Mouse (Mus musculus) kidney, embryonic 15.5 days (tissue): Measurements from ENCODE around the gene Gm11437. TPM values are rescaled to one million over a fixed set of nuclear protein-coding genes. Genes with fewer than 3 reads are reported as not detected.
A peak's percentile ranks its signal among the peaks of the same experiment; 100 is the strongest.

ENCODE experiments used
- ATAC-seq: fragments of 200-750 bp; cut with Nextera tagmentation; replicated peaks from 2 replicates; pipeline ENCODE4 v1.8.0; 2017; ENCODE audit warnings: moderate TSS enrichment; ENCODE audit not compliant: low FRiP score
- H3K27ac ChIP-seq: fragments of 300-500 bp; sonication (generic); 2 replicates; pipeline ENCODE4 v1.5.1; 2015; ENCODE audit warnings: mild to moderate bottlenecking, inconsistent platforms
- H3K27me3 ChIP-seq: fragments of 300-500 bp; sonication (generic); 2 replicates; pipeline ENCODE4 v1.6.1; 2015; ENCODE audit warnings: inconsistent platforms
- H3K36me3 ChIP-seq: fragments of 300-500 bp; sonication (generic); 2 replicates; pipeline ENCODE4 v1.6.1; 2015; ENCODE audit warnings: inconsistent platforms
- H3K4me1 ChIP-seq: fragments of 300-500 bp; sonication (generic); 2 replicates; pipeline ENCODE4 v1.6.1; 2015; ENCODE audit warnings: inconsistent platforms
- H3K4me2 ChIP-seq: fragments of 300-500 bp; sonication (generic); 2 replicates; pipeline ENCODE4 v1.6.1; 2015; ENCODE audit warnings: moderate library complexity, mild to moderate bottlenecking, inconsistent platforms
- H3K4me3 ChIP-seq: fragments of 300-500 bp; sonication (generic); replicated peaks from 2 replicates; pipeline ENCODE4 v1.5.1; 2015; ENCODE audit warnings: mild to moderate bottlenecking, inconsistent platforms
- H3K9ac ChIP-seq: fragments of 300-500 bp; sonication (generic); 2 replicates; pipeline ENCODE4 v1.6.1; 2015; ENCODE audit warnings: mild to moderate bottlenecking, inconsistent platforms
- H3K9me3 ChIP-seq: fragments of 300-500 bp; sonication (generic); replicated peaks from 2 replicates; pipeline ENCODE4 v1.6.1; 2016; ENCODE audit warnings: inconsistent platforms
- WGBS: fragments of 180-500 bp; shearing (Covaris S2); methylation state at CpG from one replicate; pipeline ENCODE4 v1.1.7; 2015; ENCODE audit warnings: mixed read lengths; 5-methylcytosine and 5-hydroxymethylcytosine counted together
- polyA plus RNA-seq: library from polyadenylated mRNA; unstranded; fragments of >200 nt; fragmentation: Nextera tagmentation; extraction: Ambion mirVana; gene quantifications from 2 replicates; pipeline ENCODE4 v1.2.1, GENCODE M21; 2015

Gene Gm11437
- polyA plus RNA-seq, 1 experiment from 2014 or later, result 0.12 TPM

- Histone ChIP-seq H3K4me1 (peaks cover 19% of the 10 kb centered on the region), H3K9me3 (no peaks in the 10 kb centered on the region), H3K36me3 (no peaks in the 10 kb centered on the region; the same call in 1 of the 2 replicates), H3K27ac (peak overlapping the region; percentile 92), H3K27me3 (no peaks in the 10 kb centered on the region), H3K9ac (no peak overlapping the region), H3K4me3 (peak overlapping the region; percentile 80), H3K4me2 (peak overlapping the region; percentile 85)
- 35% methylated on average over 4 of the region's 4 CpGs for WGBS
- no peak for ATAC-seq
These were observed 11.3 kb upstream of the Gm11437 start for GRCm38 (mm10) chr11:84178571-84178970.

DNA sequence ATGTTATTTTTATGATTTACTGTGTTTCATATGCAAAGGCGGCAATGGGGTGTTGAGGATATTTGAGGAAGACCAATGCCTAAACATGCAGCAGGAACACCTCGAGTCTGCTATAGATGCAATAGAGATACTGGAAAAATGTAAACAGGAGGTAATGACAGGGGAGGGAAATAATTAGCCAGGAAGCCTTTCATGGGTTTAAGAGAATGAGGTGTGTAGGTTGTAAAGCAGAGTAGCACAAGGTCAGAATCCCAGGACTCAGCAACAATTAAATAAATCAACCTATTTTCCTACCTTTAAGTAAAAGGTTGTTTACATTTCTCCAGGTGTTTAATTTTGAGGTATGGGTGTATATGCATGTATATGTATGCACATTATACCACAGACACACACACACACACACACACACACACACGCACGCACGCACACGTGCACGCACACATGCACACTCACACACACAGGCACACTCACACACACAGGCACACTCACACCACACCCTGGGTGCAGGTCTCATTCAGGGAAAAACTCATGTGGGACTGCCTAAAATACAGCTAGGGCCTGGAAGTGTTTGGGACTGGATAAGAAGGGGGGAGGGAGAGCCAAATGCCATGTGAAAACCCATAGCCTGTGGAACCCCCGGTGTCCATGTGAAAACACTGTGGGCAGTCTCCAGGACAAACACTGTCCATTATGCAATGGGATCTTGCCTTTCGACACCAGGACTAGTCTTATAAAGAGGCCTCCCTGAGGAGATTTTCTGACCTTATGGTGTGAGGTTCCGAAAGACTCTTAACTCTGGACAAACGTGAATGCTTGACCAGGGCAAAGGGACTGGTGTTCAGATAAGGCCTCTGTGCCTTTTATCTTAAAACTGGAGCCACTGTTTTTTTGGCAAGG, 5.5 kb upstream of the Gm11437 start:
- no peak overlapping the region for H3K4me3 ChIP-seq
- no peak overlapping the region for H3K4me2 ChIP-seq
- H3K9me3 ChIP-seq, result no peaks in the 10 kb centered on the region
- H3K27me3 ChIP-seq, result no peaks in the 10 kb centered on the region
- WGBS, result 74% methylated on average over 11 of the region's 11 CpGs
- ATAC-seq, result no peak
- H3K4me1 ChIP-seq, result no peaks in the 10 kb centered on the region
- H3K27ac ChIP-seq, result no peak overlapping the region
- no peaks in the 10 kb centered on the region for H3K36me3 ChIP-seq
- H3K9ac ChIP-seq, result no peak overlapping the region

DNA sequence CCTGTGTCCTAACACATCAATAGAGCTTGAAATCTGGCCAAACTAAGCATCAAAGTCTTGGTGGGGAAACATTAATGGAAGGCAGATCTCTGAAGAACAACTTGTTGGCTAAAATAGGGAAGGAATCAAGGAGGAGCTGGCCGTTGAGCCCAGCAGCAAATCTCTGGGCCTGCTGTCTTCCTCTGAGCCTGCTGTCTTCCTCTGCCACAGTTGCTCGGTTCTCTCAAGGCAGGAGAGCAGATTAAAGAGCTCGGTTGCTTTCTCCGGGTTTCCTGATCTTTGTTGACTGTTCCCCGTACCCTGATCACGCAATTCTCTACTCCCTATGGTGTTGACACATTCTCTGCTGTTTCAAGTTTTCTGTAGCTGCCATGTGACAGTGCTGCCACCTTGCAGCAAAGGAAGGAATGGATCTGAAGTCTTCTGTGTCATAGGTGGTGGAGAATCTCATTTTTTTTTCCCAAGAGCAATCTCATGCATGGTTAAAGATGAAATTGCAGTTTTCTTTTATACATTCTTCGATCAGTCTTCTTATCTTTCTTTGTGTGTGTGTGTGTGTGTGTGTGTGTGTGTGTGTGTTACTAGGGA, 1.5 kb upstream of the Gm11437 start:
- H3K9me3 ChIP-seq, result no peaks in the 10 kb centered on the region
- H3K27me3 ChIP-seq, result no peaks in the 10 kb centered on the region
- no peak overlapping the region for H3K27ac ChIP-seq
- ATAC-seq, result no peak
- 36% methylated on average over 7 of the region's 7 CpGs for WGBS
- H3K4me3 ChIP-seq, result no peak overlapping the region
- 0 out of 2 replicates have a peak overlapping the region, but pooled peaks have one; percentile 23 for H3K4me2 ChIP-seq
- H3K9ac ChIP-seq, result no peak overlapping the region
- H3K36me3 ChIP-seq, result no peaks in the 10 kb centered on the region
- no peaks in the 10 kb centered on the region for H3K4me1 ChIP-seq

DNA sequence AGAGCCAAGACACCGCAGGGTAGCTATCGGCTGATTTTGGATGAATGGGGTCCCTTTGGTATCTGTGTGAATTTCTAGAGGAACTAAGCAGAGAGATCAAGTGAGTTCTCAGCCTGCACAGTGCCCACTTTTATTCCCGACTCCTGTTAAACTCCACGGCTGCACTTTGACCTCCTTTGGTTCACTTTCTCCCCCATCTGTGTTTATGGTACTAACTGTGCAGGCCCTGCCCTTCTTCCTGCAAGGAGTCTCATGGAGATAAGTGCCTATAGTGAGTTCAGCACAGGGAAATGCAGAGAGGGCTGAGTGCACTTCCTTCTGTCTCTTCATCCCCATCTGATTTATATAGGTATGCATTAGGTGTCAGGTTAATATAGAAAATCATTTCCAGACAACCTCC, 2.7 kb downstream of the Gm11437 start:
- no peaks in the 10 kb centered on the region for H3K36me3 ChIP-seq
- ATAC-seq, result no peak
- 61% methylated on average over 4 of the region's 4 CpGs for WGBS
- H3K27me3 ChIP-seq, result no peaks in the 10 kb centered on the region
- H3K4me1 ChIP-seq, result no peaks in the 10 kb centered on the region
- H3K9ac ChIP-seq, result no peak overlapping the region
- no peak overlapping the region for H3K27ac ChIP-seq
- H3K9me3 ChIP-seq, result no peaks in the 10 kb centered on the region
- H3K4me3 ChIP-seq, result no peak overlapping the region
- no peak overlapping the region for H3K4me2 ChIP-seq

- WGBS, result 78% methylated on average over 6 of the region's 6 CpGs
- Histone ChIP-seq H3K4me3 (no peak overlapping the region), H3K9me3 (no peaks in the 10 kb centered on the region), H3K4me2 (no peak overlapping the region), H3K4me1 (no peaks in the 10 kb centered on the region), H3K36me3 (no peaks in the 10 kb centered on the region), H3K9ac (no peak overlapping the region), H3K27ac (no peak overlapping the region), H3K27me3 (no peaks in the 10 kb centered on the region)
- ATAC-seq, result no peak
These were observed 3.2 kb downstream of the Gm11437 start for GRCm38 (mm10) chr11:84164123-84164522.

DNA sequence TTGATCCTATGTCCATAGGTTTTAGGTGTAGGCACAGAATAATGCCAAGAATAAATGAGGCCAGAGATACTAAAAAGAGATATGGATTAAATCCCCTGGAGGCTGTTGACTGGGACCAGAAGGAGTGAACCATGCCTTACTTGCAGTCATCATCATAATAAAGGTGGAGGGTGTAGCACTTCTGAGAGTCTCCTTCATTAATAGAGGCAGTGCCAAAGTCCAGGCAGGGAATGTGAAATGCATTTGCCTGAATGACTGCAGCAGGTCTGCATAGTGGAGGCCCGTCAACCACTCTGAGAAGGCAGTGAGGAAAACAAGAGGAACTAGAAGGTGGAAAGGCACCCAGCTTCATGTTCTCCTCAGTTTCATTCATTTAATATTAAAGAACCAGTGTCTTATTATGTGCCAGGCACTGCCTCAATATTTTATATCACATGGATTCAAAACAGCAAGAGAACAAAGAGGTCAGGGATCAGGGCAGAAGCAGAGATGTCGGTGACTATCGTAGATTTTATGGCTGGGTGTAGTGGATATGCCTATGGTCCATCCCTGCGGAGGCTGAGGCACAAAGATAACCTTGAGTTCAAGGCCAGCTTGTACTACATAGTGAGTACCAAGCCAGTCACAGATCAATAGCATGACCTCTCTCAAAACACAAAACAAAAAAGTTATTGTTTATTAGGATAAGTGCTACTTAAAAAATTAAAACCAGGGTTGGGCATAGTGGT, 10.6 kb downstream of the Gm11437 start:
- Histone ChIP-seq H3K9me3 (no peaks in the 10 kb centered on the region), H3K27me3 (no peaks in the 10 kb centered on the region), H3K9ac (no peak overlapping the region), H3K4me1 (no peaks in the 10 kb centered on the region), H3K4me2 (no peak overlapping the region), H3K27ac (no peak overlapping the region), H3K4me3 (no peak overlapping the region), H3K36me3 (no peaks in the 10 kb centered on the region)
- no peak for ATAC-seq
- WGBS, result 83% methylated on average over 4 of the region's 4 CpGs

- no peaks in the 10 kb centered on the region for H3K9me3 ChIP-seq
- WGBS, result 66% methylated on average over 2 of the region's 2 CpGs
- no peak overlapping the region for H3K4me2 ChIP-seq
- no peak overlapping the region for H3K27ac ChIP-seq
- no peaks in the 10 kb centered on the region for H3K27me3 ChIP-seq
- H3K36me3 ChIP-seq, result no peaks in the 10 kb centered on the region
- H3K4me1 ChIP-seq, result no peaks in the 10 kb centered on the region
- ATAC-seq, result no peak
- H3K4me3 ChIP-seq, result no peak overlapping the region
- H3K9ac ChIP-seq, result no peak overlapping the region
These were observed 16.4 kb downstream of the Gm11437 start for GRCm38 (mm10) chr11:84150884-84151283.

- Histone ChIP-seq H3K36me3 (no peaks in the 10 kb centered on the region), H3K4me1 (no peaks in the 10 kb centered on the region), H3K4me3 (no peak overlapping the region), H3K4me2 (no peak overlapping the region), H3K27ac (no peak overlapping the region), H3K9me3 (no peaks in the 10 kb centered on the region), H3K27me3 (no peaks in the 10 kb centered on the region), H3K9ac (no peak overlapping the region)
- no peak for ATAC-seq
- 75% methylated on average over 3 of the region's 3 CpGs for WGBS
These were observed 21.2 kb downstream of the Gm11437 start for GRCm38 (mm10) chr11:84146081-84146480.

DNA sequence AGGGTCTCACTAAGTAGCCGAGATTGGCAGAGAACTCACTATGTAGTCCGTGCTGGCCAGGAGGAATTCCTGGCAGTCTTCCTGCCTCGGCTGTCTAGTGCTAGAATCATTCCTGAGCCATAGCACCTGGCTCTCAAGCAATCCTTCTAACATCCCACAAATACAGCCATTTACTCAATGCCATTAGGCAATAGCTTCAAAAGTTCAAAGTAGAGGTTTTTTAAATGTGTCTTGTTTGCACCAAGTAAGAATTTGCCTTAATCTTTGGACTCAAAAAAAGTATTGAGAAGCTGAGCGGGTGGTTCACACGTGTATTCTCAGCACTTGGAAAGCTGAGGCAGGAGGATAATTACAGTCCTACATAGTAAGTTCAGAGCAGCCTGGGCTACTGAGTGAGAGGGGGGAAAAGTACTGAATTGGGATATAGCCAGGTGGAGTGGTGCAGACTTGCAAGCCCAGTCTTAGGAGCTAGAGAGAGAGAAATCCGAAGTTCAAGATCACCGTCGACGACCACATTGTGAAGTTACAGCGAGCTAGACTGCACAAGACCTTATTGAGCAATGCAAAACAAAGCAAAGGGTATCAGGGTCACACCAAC, 22.0 kb downstream of the Gm11437 start:
- Histone ChIP-seq H3K36me3 (no peaks in the 10 kb centered on the region), H3K27ac (no peak overlapping the region), H3K9ac (no peak overlapping the region), H3K4me3 (no peak overlapping the region), H3K9me3 (no peaks in the 10 kb centered on the region), H3K4me1 (no peaks in the 10 kb centered on the region), H3K4me2 (no peak overlapping the region), H3K27me3 (no peaks in the 10 kb centered on the region)
- WGBS, result 73% methylated on average over 10 of the region's 10 CpGs
- no peak for ATAC-seq

DNA sequence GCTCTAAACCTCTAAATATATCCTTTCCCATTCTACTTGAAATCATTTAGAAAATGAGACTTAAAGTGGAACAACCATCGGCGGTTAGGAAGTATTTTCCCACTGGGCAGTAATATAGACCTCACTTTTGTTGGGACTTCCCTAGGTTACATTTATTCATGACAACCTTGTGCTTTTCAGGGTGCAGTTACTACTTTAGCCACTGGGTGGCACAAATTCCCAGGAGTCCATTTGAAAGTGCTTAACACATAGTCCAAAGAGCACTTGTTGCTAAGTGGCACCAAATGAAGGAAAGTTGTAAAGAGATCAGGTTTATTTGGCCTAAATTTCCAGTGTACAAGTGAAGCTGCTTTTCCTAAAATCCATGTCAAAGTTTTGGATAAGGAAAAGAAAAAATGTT, 25.5 kb downstream of the Gm11437 start:
- H3K27me3 ChIP-seq, result no peaks in the 10 kb centered on the region
- WGBS, result 55% methylated on average over 2 of the region's 2 CpGs
- no peaks in the 10 kb centered on the region for H3K36me3 ChIP-seq
- H3K9me3 ChIP-seq, result no peaks in the 10 kb centered on the region
- no peak overlapping the region for H3K9ac ChIP-seq
- no peak for ATAC-seq
- no peak overlapping the region for H3K4me2 ChIP-seq
- no peak overlapping the region for H3K4me3 ChIP-seq
- no peaks in the 10 kb centered on the region for H3K4me1 ChIP-seq
- no peak overlapping the region for H3K27ac ChIP-seq

DNA sequence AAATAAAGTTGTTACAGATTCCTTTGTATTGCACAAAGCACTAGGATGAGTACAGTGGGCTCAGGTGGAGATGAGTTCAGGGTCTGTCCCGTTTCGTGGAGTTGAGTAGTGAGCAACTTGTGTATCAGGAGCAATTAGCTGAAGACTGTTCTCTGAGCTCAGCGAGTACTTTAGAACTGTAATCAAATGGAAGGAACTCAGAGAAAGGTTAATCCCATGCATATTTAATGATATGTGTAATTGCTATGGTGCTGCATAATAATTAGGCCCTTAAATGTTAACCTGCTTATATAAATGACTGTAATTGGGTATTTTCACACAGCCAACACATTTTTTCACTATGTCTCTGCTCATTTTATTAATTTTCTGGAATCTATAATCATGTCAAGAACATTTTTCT, 30.8 kb downstream of the Gm11437 start:
- no peaks in the 10 kb centered on the region for H3K27me3 ChIP-seq
- H3K27ac ChIP-seq, result no peak overlapping the region
- H3K4me2 ChIP-seq, result no peak overlapping the region
- H3K9ac ChIP-seq, result no peak overlapping the region
- WGBS, result 78% methylated on average over 3 of the region's 3 CpGs
- no peak overlapping the region for H3K4me3 ChIP-seq
- no peaks in the 10 kb centered on the region for H3K4me1 ChIP-seq
- no peaks in the 10 kb centered on the region for H3K9me3 ChIP-seq
- ATAC-seq, result no peak
- H3K36me3 ChIP-seq, result no peaks in the 10 kb centered on the region

DNA sequence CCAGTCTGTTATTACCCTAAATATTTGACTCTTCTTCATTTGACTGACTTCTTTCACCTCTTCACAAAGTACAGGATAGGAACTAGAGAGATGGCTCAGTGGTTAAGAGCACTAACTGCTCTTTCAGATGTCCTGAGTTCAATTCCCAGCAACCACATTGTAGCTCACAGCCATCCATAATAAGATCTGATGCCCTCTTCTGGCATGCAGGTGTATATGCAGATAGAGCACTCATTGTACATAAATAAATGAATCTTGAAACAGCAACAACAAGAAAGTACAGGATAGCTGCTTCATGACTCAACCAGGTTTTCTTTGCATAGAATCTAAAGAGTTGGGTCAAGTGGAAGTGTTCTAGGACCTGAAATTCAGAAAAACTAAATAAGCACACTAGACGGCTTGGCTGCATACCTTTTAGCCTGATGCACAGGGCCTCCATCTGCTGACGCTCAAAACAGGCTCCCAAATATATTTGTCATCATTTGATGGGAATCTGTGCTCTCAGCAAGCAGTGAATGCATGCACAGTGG, 32.9 kb downstream of the Gm11437 start:
- H3K4me1 ChIP-seq, result peaks cover 5% of the 10 kb centered on the region
- no peaks in the 10 kb centered on the region for H3K27me3 ChIP-seq
- no peaks in the 10 kb centered on the region for H3K9me3 ChIP-seq
- H3K27ac ChIP-seq, result no peak overlapping the region
- H3K4me2 ChIP-seq, result no peak overlapping the region
- H3K4me3 ChIP-seq, result no peak overlapping the region
- no peaks in the 10 kb centered on the region for H3K36me3 ChIP-seq
- ATAC-seq, result no peak
- 89% methylated on average over 2 of the region's 2 CpGs for WGBS
- H3K9ac ChIP-seq, result no peak overlapping the region
